Mouse (Mus musculus): ENCODE results near the gene Fam198a. TPM values are rescaled to one million over a fixed set of nuclear protein-coding genes. Genes with fewer than 3 reads are reported as not detected.

Fam198a gene
- total and polyA plus RNA-seq, 3 experiments = 0.12 to 0.26 TPM; not detected in 1

DNA sequence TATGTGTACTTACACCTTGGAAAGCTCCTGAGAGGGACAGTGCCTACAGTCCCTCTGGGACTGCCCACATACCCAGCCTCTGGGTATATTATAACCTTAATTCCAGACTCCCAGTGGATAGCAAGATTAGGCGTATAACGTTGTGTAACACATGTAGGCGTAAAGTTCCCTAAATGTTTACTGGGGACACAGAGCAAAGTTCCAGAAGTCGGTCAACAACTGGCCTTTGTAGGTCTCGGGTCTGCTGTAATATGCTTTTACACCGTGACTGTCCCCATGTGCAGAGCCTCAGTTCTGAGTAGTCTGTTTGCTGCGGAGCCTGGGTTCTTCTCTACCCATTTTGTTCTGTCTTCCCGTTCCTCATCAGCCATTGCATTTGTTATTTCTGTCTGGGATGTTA is 27.3 kb upstream of the Fam198a start:
- H3K36me3 ChIP-seq (ENCODE audit: control insufficient read depth in 1 of 2, insufficient read depth in 2 of 2, low read length in 2 of 2) = peaks cover 0 to 2% of the 10 kb centered on the region in 2 experiments; a peak in 1 of 4 replicates
- no peak for TF ChIP-seq MAFK (IDR thresholded peaks at IDR 0.05; ENCODE audit: borderline replicate concordance, low read depth, low read length)
- no peak for TF ChIP-seq SIN3A (IDR thresholded peaks at IDR 0.05; ENCODE audit: low read length)
- TF ChIP-seq SMC3 (IDR thresholded peaks at IDR 0.05; ENCODE audit: low read depth, low read length) = no peak
- no peak for TF ChIP-seq POLR2A (IDR thresholded peaks at IDR 0.05; ENCODE audit: control insufficient read depth in 1 of 2, insufficient read depth in 1 of 2, low read depth in 1 of 2, low read length in 2 of 2, poor library complexity in 1 of 2)
- TF ChIP-seq JUND (IDR thresholded peaks at IDR 0.05; ENCODE audit: low read depth, low read length) = no peak
- TF ChIP-seq KAT2A (conservative IDR thresholded peaks at IDR 0.05; ENCODE audit: low read depth, low read length) = no peak
- TF ChIP-seq ETS1 (IDR thresholded peaks at IDR 0.05; ENCODE audit: low read depth, low read length) = no peak
- no peak for TF ChIP-seq NELFE (IDR thresholded peaks at IDR 0.05; ENCODE audit: low read depth, low read length)
- TF ChIP-seq ZKSCAN1 (IDR thresholded peaks at IDR 0.05; ENCODE audit: low read depth, low read length) = no peak
- no peak for TF ChIP-seq ZNF384 (IDR thresholded peaks at IDR 0.05; ENCODE audit: low read depth, low read length)
- TF ChIP-seq CHD2 (IDR thresholded peaks at IDR 0.05; ENCODE audit: low read length) = no peak
- no peak for TF ChIP-seq ELF1 (IDR thresholded peaks at IDR 0.05; ENCODE audit: low read depth, low read length)
- no peak for TF ChIP-seq ZMIZ1 (IDR thresholded peaks at IDR 0.05; ENCODE audit: low read depth, low read length)
- TF ChIP-seq MYB (IDR thresholded peaks at IDR 0.05; ENCODE audit: low read depth, low read length) = no peak
- no peak for TF ChIP-seq POLR2AphosphoS5 (IDR thresholded peaks at IDR 0.05; ENCODE audit: borderline replicate concordance, low read depth, low read length)
- TF ChIP-seq USF2 (IDR thresholded peaks at IDR 0.05; ENCODE audit: borderline replicate concordance in 1 of 2, insufficient read depth in 1 of 2, low read depth in 1 of 2, low read length in 2 of 2) = no peak
- TF ChIP-seq GATA1 (IDR thresholded peaks at IDR 0.05; ENCODE audit: low read depth, low read length) = no peak
- H3K9ac ChIP-seq (ENCODE audit: control insufficient read depth, low read depth, low read length, poor library complexity, severe bottlenecking) = no peak overlapping the region
- H3K27me3 ChIP-seq (ENCODE audit: control insufficient read depth in 1 of 2, insufficient read depth in 2 of 2, low read length in 2 of 2) = peaks cover 0 to 2% of the 10 kb centered on the region in 2 experiments; a peak in 1 of 4 replicates
- DNase-seq (ENCODE audit: low read depth, low spot score) = no peak
- no peaks in the 10 kb centered on the region for H3K9me3 ChIP-seq (replicated peaks; ENCODE audit: insufficient read depth, low read length)
- no peak overlapping the region for H3K4me3 ChIP-seq (ENCODE audit: control insufficient read depth in 1 of 2, insufficient read depth in 1 of 2, low read depth in 2 of 2, low read length in 2 of 2)
- no peaks in the 10 kb centered on the region for H3K79me2 ChIP-seq (ENCODE audit: control insufficient read depth, insufficient read depth, low read length, poor library complexity)
- 0 out of 4 replicates have a peak, but pooled peaks cover 0 to 4% of the 10 kb centered on the region in 2 experiments for H3K4me1 ChIP-seq (ENCODE audit: control insufficient read depth in 1 of 2, insufficient read depth in 2 of 2, low read length in 2 of 2)
- no peak overlapping the region for H3K27ac ChIP-seq (ENCODE audit: control insufficient read depth, low read depth, low read length)

DNA sequence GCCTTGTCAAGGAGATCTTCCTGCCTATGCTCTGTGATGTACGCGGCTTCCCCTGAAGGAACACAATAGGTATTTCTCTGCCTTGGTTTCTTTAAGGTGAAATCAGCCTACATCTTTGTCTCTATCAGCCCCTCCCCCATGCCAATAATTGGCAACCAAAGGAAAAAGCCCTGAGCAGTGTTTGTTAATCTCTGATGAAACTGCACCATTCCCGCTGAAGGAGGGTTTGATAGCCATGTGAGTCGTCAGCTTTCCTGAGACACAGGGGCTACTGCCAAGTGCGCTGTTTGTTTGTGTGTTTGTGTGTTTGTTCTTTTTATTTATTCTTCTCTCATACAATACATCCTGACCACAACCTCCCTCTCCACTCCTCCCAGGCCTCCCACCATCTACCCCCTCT is 26.9 kb upstream of the Fam198a start:
- H3K36me3 ChIP-seq (ENCODE audit: control insufficient read depth in 1 of 2, insufficient read depth in 2 of 2, low read length in 2 of 2) = peaks cover 0 to 2% of the 10 kb centered on the region in 2 experiments; a peak in 1 of 4 replicates
- no peak for DNase-seq (ENCODE audit: low read depth, low spot score)
- H3K9me3 ChIP-seq (replicated peaks; ENCODE audit: insufficient read depth, low read length) = no peaks in the 10 kb centered on the region
- H3K79me2 ChIP-seq (ENCODE audit: control insufficient read depth, insufficient read depth, low read length, poor library complexity) = no peaks in the 10 kb centered on the region
- H3K27me3 ChIP-seq (ENCODE audit: control insufficient read depth in 1 of 2, insufficient read depth in 2 of 2, low read length in 2 of 2) = peaks cover 0 to 2% of the 10 kb centered on the region in 2 experiments; a peak in 1 of 4 replicates
- no peak overlapping the region for H3K27ac ChIP-seq (ENCODE audit: control insufficient read depth, low read depth, low read length)
- no peak overlapping the region for H3K9ac ChIP-seq (ENCODE audit: control insufficient read depth, low read depth, low read length, poor library complexity, severe bottlenecking)
- 0 out of 4 replicates have a peak, but pooled peaks cover 0 to 4% of the 10 kb centered on the region in 2 experiments for H3K4me1 ChIP-seq (ENCODE audit: control insufficient read depth in 1 of 2, insufficient read depth in 2 of 2, low read length in 2 of 2)
- no peak overlapping the region for H3K4me3 ChIP-seq (ENCODE audit: control insufficient read depth in 1 of 2, insufficient read depth in 1 of 2, low read depth in 2 of 2, low read length in 2 of 2)
- TF ChIP-seq MAX (IDR thresholded peaks at IDR 0.05; ENCODE audit: low read length) = no peak
- no peak for TF ChIP-seq NRF1 (IDR thresholded peaks at IDR 0.05; ENCODE audit: insufficient read depth, low read depth, low read length, poor library complexity, severe bottlenecking)
- TF ChIP-seq KAT2A (conservative IDR thresholded peaks at IDR 0.05; ENCODE audit: low read depth, low read length) = no peak
- no peak for TF ChIP-seq POLR2A (IDR thresholded peaks at IDR 0.05; ENCODE audit: control insufficient read depth in 1 of 2, insufficient read depth in 1 of 2, low read depth in 1 of 2, low read length in 2 of 2, poor library complexity in 1 of 2)
- no peak for TF ChIP-seq UBTF (IDR thresholded peaks at IDR 0.05; ENCODE audit: borderline replicate concordance, insufficient read depth, low read depth, low read length)
- TF ChIP-seq TCF12 (IDR thresholded peaks at IDR 0.05; ENCODE audit: low read depth, low read length) = no peak
- TF ChIP-seq USF1 (IDR thresholded peaks at IDR 0.05; ENCODE audit: low read depth, low read length) = no peak
- TF ChIP-seq HCFC1 (IDR thresholded peaks at IDR 0.05; ENCODE audit: low read depth, low read length) = no peak

All from MEL (cell line).